Mouse (Mus musculus) spleen, postnatal 36 days (tissue): ENCODE results near the gene Sost.

ENCODE experiments used
- DNase-seq, 2 experiments: peaks; one replicate each; pipeline ENCODE4 v3.0.0; 2022; ENCODE audit warnings: low spot score in 2 of 2, mixed read lengths in 1 of 2

Gene Sost

DNA sequence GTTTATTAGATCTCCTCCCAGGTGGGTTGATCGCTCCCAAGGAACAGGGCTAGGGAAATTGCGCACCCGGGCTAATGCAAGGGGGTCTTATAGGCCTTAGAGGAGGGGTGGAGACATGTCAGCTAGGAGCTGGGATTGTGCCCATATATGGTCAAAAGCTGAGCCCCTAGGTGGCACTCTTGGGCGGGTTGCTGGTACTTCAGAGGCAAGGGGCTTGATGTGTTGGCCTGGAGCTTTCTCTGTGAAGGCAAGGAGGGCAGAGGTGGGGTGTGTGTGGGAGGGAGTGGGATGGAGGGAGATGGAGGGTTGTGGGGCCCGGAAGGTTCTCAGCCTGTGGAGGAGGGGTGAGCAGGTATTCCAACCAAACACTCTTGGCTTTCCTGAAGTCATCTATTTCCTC is 20.3 kb downstream of the Sost start:
- DNase-seq: no peak

DNA sequence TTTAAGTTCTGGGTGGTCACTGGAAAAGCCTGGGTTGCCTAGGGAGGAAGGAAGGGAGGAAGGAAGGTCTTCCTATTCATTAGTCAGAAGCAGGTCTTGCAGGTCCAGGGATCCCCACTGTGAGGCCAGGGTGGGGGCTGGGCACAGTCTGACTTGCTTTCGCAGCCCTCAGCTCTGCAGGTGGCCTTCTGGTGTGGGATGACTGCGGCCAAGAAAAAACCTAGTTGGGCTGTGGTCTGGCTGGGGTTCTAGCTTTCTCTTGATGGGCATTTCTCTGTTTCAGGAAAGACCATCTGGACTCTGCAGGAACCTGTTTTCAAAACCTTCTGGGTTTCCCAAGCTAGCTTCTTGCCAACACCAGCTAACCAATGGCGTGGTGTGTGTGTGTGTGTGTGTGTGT is 23.8 kb downstream of the Sost start:
- DNase-seq: no peak

DNA sequence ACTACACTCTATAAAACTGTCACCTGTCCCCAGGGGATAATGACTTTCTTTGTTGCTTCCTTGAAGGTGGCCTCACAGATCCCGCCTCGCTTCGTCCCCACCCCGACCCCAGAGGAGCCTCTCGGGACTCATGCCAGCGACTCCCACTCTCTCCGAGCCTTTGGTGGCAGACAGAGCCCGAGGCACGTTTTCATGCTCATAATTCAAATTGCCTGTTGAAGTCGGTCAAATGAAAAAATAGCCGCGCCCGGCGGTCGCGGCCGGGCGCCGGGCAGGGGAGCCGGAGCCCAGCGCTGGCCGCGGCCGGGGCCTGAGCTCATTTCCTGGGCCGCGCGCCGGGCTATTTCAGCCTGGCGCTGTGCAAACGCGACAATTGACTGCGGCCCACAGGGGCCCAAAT is 29.7 kb downstream of the Sost start:
- DNase-seq: no peak

DNA sequence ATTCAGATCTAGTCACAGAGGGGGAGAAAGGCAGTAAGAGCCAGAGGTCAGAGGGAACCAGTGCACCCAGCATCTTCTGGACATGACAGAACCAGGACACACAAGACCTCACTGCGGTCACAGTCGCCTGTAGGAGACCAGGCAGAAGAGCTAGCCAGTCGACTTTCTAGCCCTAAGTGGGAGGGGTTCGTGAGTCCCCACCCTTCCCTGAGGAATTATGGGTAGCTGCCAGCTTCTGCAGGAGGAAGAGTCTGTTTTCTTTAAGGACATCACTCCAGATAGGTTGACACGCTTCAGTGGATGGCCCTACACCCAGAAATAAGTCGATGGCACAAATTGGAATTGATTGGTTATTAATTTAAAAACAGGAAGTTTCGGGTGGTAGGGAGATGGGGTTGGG is 30.4 kb downstream of the Sost start:
- no peak for DNase-seq

DNA sequence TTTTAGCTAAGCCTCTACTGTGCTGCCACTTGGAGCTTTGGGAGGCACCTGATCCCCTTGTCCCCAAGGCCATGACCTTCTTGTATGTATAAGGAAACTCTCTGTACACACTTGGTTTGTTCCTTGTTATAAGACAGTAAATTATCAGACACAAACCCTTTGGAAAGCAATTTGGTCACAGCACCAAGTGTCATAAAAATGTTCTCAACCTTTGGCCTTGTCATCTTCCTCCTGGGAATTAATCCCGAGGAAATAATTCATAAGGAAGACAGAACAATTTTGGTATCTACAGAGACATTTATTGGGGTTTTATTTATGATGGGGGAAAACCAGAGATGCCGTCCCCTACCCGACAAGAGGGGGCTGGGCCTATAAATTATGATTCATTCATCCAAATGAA is 31.1 kb downstream of the Sost start:
- DNase-seq: no peak

DNA sequence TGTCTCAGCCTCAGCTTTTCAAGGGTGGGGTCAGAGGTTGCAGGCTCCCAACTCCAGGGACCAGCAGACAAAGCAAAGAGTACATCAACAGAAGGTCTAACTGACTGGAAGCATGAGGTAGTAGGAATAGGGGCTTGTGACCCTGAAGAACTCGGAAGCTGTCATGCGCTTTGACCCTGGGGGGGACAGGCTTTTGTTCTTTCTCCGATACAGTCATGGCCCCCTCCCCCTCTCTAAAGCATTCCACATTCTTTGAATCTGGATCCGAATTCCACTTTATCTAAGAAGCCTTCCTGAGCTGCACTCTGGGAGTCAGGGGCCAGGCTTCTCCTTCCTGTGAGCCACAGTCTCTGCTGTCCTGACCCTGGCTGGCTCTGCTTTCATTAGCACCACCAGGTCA is 34.8 kb downstream of the Sost start:
- DNase-seq: no peak

DNA sequence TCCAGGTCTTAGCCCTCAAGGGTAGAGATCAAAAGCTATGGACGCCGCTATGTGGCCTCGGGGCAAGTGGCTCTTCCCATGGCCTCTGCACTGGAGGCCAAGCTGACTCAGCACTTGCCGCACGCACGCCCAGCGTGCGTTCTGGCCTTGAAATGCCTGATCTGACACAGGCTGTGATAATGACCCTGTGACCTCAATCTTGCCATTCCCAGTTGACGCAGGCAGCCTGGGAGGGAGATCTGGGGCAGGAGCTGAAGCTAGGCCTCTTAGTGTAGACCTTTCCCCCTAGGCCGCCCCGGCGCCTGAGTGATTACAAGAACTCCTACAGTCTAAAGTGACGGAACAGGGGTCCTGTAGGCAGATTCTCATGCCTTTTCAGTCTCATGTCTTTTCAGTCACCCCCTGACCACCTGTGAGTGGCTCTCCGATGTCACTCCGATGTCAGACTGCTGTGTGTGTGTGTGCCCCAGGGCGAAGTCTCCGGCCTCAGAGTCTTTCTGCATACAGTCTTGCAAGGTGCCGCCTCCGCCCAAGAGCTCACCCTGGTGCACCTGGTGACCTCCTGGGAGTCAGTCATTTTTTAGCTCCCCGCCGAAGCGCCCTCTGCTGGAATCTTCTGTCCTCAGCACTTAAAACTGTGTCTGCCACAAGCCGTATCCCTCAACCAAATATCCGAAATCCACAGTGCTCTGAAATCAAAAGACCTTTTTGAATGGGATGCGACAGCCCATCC is 38.6 kb downstream of the Sost start:
- peak; percentile 17 to 39 for DNase-seq

DNA sequence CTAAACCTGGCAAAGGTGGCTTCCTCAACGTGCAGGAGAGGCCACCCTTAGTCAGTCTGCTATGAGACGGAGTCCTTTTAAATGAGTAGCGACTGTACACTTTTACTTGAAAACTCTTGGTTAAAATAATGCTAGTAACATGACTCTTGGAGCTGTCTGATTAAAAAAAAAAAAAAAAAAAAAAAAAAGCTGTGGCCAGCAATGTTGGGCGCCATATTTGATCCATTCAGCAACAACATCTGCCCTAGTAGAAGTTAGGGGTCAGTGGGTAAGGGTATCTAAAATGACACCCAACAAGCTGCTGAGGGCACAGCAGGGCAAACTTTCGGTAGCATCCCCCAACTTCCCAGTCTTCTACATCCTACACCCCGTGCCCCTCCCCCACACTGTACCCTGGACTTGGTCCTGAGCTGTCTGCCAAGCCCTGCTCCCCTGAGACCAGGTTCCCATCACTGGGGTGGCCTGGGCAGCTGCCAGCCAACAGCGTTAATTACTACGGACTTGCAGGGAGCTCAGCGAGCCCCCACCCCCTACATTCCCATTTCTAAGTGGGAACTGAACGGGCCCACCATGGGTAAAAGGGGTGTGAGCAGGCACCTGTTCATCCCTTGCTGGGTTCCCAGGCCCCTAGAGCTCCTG is 39.7 kb downstream of the Sost start:
- no peak for DNase-seq

DNA sequence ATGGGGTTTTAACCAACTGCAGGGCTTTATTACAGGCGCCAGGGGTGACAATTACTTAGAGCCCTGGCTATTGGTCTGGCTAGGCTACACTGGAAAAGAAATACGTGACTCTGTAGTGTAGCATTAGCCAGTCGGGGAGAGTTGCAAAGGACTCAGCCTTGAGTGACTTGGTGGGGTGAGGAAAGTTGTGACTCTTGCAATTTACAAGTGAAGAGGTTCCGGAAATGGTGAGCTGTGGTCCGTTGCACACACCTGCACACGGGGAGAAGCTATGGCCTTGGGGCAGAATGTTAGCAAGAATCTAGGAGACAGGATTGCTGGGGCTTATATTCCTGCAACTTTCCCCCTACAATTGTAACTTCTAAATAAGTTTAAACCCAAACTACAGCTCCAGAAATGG is 41.2 kb downstream of the Sost start:
- peak; percentile 14 to 31 for DNase-seq

DNA sequence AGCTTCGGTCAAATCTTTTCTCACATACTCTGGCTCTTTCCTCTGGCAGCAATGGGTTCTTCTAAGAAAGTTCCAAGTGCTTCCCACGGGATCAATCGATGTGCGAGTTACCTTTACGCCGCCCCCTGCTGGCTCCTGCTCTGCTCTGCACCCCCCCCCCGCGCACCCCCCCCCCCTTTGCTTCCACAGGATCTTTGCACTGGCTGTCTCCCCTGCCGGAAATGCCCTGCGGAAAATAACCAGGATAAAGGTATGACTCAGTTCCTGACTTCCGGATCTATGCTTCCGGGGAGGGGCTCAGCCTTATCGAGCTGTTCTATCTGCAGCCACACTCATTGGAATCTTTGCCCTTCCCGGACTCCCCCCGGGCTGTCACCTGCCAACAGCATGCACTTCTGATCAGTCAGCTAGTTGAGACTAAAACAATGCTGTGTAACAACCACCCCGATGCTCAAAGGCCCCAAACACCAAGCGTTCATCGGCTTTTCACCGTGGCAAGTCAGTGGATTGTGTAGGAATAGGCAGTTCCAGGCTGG is 42.3 kb downstream of the Sost start:
- DNase-seq: no peak

DNA sequence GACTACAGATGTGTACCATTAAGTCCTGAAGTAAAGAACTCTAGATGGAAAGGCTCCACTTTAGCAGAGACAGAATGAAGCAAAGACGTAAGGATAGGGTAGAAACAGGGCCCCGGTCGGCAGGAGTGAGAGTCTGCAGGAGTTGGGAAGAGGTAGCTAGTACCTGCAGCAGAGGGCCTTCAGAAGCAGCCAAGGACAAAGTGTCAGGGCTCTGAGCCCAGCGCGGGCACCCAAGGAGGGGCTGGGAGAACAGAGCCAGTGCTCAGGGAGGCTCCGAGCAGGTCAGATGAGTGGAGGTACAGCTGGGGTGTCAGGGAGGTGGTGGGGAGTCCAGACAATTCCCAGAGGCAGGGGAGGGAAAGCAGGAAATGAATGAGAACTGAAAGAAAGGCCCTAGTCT is 42.8 kb downstream of the Sost start:
- no peak for DNase-seq

DNA sequence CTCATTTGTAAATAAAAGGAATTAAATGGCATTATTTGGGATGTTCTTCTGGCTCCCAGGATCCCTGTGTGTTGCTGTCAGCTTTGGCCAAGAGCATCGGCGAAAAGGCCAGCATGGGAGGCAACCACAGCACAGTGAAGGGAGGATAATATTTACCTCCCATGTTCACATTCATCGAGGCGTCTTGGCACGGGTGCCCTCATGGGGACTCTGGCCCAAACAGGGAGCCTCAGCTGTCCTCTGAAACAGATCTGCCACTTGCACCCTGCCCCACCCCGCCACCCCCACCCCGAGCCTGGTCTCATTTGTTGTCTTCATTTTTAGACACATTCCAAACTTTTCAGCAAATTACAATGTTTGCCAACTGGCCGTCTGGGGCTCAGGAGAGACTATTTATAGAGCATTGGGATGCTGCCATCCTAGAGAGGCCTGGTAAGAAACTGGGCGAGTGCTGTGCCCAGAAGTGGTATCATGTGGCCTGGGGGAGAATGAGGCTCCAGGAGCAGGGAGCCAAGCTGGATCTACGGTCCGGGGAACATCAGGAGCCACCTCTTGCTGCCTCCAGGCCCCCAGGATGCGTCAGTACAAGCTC is 45.4 kb downstream of the Sost start:
- no peak for DNase-seq

DNA sequence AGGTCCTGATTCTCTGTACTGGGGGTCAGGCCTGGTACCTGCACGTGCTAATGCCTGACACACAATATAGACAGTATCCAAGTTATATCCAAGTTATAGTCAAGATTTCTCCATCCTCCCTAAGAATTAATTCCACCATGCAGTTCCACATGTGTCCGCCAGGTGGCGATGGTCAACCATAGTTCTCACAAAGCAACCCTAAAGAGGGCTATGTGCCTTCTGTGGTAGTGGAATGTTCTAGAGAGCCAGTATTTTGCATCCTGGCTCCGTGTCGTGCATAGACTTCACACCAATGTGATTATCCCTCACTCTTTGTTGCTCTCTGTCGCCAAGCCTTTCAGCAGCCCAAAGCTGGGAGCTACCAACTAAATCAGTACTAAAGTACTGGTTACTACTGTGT is 47.2 kb downstream of the Sost start:
- peak; percentile 42 to 64 for DNase-seq

DNA sequence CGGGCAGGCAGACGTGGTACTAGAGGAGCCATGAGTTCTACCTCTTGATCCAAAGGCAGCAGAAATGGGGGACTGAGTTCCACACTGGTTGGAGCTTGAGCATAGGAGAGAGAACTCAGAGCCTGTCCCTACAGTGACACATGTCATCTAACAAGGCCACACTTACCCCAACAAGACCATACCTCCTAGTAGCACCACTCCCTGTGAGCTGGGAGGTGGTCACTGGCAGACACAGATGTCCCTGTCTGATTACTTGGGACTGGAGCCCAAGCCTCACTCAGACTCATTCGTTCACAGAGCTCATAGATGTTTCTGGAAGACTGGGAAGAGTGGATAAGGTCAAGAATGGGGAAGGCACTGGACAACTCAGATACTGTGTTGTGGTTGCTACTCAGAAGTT is 48.2 kb downstream of the Sost start:
- no peak for DNase-seq

DNA sequence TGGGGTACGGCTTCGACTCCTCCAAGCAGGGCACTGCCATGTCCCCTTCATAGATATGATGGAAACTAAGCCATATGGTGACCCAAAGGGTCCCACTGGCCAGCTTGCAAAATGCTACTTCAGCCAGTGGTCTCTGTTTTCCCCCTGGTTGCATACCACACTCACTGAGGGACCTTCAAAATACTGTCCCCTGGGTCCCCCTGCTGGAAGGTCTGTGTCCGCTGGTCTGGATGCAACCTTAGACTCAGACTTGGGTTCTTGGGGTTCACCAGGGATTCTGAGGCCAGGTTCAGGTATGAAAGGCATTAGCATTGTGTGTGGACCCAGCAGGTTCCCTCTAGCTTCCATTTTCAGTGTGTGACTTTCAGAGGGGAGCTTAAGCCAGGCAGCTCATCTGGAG is 50.0 kb downstream of the Sost start:
- no peak for DNase-seq

DNA sequence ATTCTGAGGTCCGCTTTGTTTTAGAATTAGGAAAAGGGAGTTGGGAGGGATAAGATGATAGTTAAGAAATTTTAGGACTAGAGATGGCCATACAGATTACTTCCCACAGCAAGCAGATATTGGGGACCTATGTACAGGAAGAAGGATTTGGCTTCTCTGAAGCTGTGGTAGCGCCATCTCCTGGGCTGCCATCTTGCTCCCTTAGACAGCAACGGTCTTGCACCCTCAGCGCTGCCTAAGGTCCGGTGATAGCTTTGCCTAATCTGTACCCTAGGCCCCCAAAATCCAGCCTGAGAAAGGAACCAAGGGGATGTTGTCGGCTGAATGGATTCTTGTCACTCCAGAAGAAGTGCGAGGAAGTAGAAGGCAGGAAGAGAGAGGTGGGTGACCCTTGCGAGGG is 53.2 kb downstream of the Sost start:
- DNase-seq: no peak
